ENCODE assay signal across 28 mouse cellular contexts in genomic region chr11:52339512-52339911, GRCm38 (mm10). TPM values are rescaled to one million over a fixed set of nuclear protein-coding genes. Genes with fewer than 3 reads are reported as not detected.
A peak's percentile ranks its signal among the peaks of the same experiment; 100 is the strongest.
DNase-seq lines count a peak whose midpoint lies in the region; ATAC-seq lines count a peak whose summit lies in the region.
"Had no signal": no experiment of that assay in that cellular context is flagged by ENCODE, and none has a peak within 500 bp of the region (broad histone marks: within the 10 kb centered on the region; RNA-seq: fewer than 3 reads in every experiment).

No protein-coding gene starts in this region.

- H3K36me3 ChIP-seq in midbrain, embryonic 11.5 days (ENCODE audit: control insufficient read depth, insufficient read depth, low read length): no peaks in the 10 kb centered on the region
- no peaks in the 10 kb centered on the region for H3K36me3 ChIP-seq in midbrain, embryonic 15.5 days (replicated peaks)
- H3K36me3 ChIP-seq in neural tube, embryonic 15.5 days: no peaks in the 10 kb centered on the region
- H3K36me3 ChIP-seq: heart, embryonic 12.5 days; midbrain, embryonic 13.5 days had no signal

- 96% methylated on average over 12 of the region's 12 CpGs for WGBS in midbrain, embryonic 11.5 days
- 93% methylated on average over 12 of the region's 12 CpGs for WGBS in midbrain, embryonic 15.5 days
- 90% methylated on average over 12 of the region's 12 CpGs for WGBS in neural tube, embryonic 15.5 days

- H3K4me3 ChIP-seq in midbrain, embryonic 11.5 days (ENCODE audit: low read depth, low read length): no peak overlapping the region
- no peak overlapping the region for H3K4me3 ChIP-seq in midbrain, embryonic 15.5 days
- H3K4me3 ChIP-seq in neural tube, embryonic 15.5 days (replicated peaks): no peak overlapping the region
- H3K4me3 ChIP-seq: erythroblast, embryonic 14.5 days; gastrocnemius, adult 2 months; heart, embryonic 12.5 days; megakaryocyte, embryonic 14.5 days; midbrain, embryonic 13.5 days had no signal

- peak; percentile 61 for DNase-seq in midbrain, embryonic 11.5 days (ENCODE audit: low spot score, missing footprints)
- DNase-seq in thymus, adult 18-20 months: peak; percentile 87 to 92
- peak; percentile 90 for DNase-seq in thymus, postnatal 25 days
- no peak for DNase-seq in embryo, embryonic 11 days
- no peak for DNase-seq in kidney, postnatal 10 days
- DNase-seq: adrenal gland, postnatal 25 days; cerebellum, adult 11-12 months; cerebellum, adult 9-11 months; gastrocnemius, adult 2 months; gastrocnemius, postnatal 36 days; heart, adult 18-20 months; kidney, adult 9 months; kidney, postnatal 14 days; liver; lung, adult 2 months; lung, postnatal 10 days; right cerebral cortex, postnatal 14 days had no signal

- no peaks in the 10 kb centered on the region for H3K27me3 ChIP-seq in midbrain, embryonic 11.5 days (ENCODE audit: control insufficient read depth, insufficient read depth, low read length)
- H3K27me3 ChIP-seq in midbrain, embryonic 15.5 days (replicated peaks): no peaks in the 10 kb centered on the region
- no peaks in the 10 kb centered on the region for H3K27me3 ChIP-seq in neural tube, embryonic 15.5 days (replicated peaks)
- H3K27me3 ChIP-seq: heart, embryonic 12.5 days; midbrain, embryonic 13.5 days; Patski had no signal

- H3K9ac ChIP-seq in midbrain, embryonic 11.5 days (ENCODE audit: low read length): no peak overlapping the region
- H3K9ac ChIP-seq in midbrain, embryonic 15.5 days: no peak overlapping the region
- no peak overlapping the region for H3K9ac ChIP-seq in neural tube, embryonic 15.5 days (replicated peaks)
- H3K9ac ChIP-seq: heart, embryonic 12.5 days; hindbrain, embryonic 14.5 days; liver, embryonic 14.5 days; midbrain, embryonic 13.5 days had no signal

- ATAC-seq in midbrain, embryonic 11.5 days (ENCODE audit: low FRiP score): no peak
- ATAC-seq in midbrain, embryonic 15.5 days (replicated peaks): no peak
- no peak for ATAC-seq in neural tube, embryonic 15.5 days (ENCODE audit: low FRiP score)
- ATAC-seq: forebrain, embryonic 16.5 days; intestine, postnatal 0 days; midbrain, embryonic 13.5 days; Patski had no signal

- no peak overlapping the region for H3K4me2 ChIP-seq in midbrain, embryonic 11.5 days
- no peak overlapping the region for H3K4me2 ChIP-seq in midbrain, embryonic 15.5 days
- H3K4me2 ChIP-seq in neural tube, embryonic 15.5 days: no peak overlapping the region
- H3K4me2 ChIP-seq: heart, embryonic 12.5 days; hindbrain, embryonic 14.5 days; midbrain, embryonic 13.5 days had no signal

- H3K4me1 ChIP-seq in midbrain, embryonic 11.5 days (ENCODE audit: control insufficient read depth, insufficient read depth, low read length): no peaks in the 10 kb centered on the region; the same call in 1 of the 2 replicates
- H3K4me1 ChIP-seq in midbrain, embryonic 15.5 days: no peaks in the 10 kb centered on the region
- 0 out of 2 replicates have a peak, but pooled peaks cover 8% of the 10 kb centered on the region for H3K4me1 ChIP-seq in neural tube, embryonic 15.5 days

- H3K27ac ChIP-seq in midbrain, embryonic 11.5 days (ENCODE audit: low read depth, low read length): no peak overlapping the region
- H3K27ac ChIP-seq in midbrain, embryonic 15.5 days: no peak overlapping the region
- no peak overlapping the region for H3K27ac ChIP-seq in neural tube, embryonic 15.5 days (replicated peaks)
- H3K27ac ChIP-seq: gastrocnemius, adult 2 months; hindbrain, embryonic 14.5 days; liver, embryonic 14.5 days; midbrain, embryonic 13.5 days had no signal

- no peaks in the 10 kb centered on the region for H3K9me3 ChIP-seq in midbrain, embryonic 11.5 days (ENCODE audit: control insufficient read depth, low read length)
- H3K9me3 ChIP-seq in midbrain, embryonic 15.5 days: no peaks in the 10 kb centered on the region
- no peaks in the 10 kb centered on the region for H3K9me3 ChIP-seq in neural tube, embryonic 15.5 days (replicated peaks)
- H3K9me3 ChIP-seq: heart, embryonic 12.5 days; midbrain, embryonic 13.5 days had no signal

RNA-seq across cellular contexts. Expression of gene Vdac1, which starts 21.1 kb away (rescaled TPM):
- polyA plus RNA-seq in midbrain, embryonic 11.5 days (2014; fragmentation: Nextera tagmentation; extraction: Ambion mirVana): 209 and 210 TPM in 2 replicates
- 334 and 335 TPM in 2 replicates for polyA plus RNA-seq in midbrain, embryonic 15.5 days (2015; fragmentation: Nextera tagmentation; extraction: Ambion mirVana)
- 362 and 402 TPM in 2 replicates for polyA plus RNA-seq in neural tube, embryonic 15.5 days (2015; fragmentation: Nextera tagmentation; extraction: Ambion mirVana)

RNA-seq across cellular contexts. Expression of gene Tcf7, which starts 56.7 kb away (rescaled TPM):
- 8.0 and 10.7 TPM in 2 replicates for polyA plus RNA-seq in midbrain, embryonic 11.5 days (2014; fragmentation: Nextera tagmentation; extraction: Ambion mirVana)
- 5.1 and 5.5 TPM in 2 replicates for polyA plus RNA-seq in midbrain, embryonic 15.5 days (2015; fragmentation: Nextera tagmentation; extraction: Ambion mirVana)
- 5.0 and 50.9 TPM in 2 replicates for polyA plus RNA-seq in neural tube, embryonic 15.5 days (2015; fragmentation: Nextera tagmentation; extraction: Ambion mirVana)

RNA-seq across cellular contexts. Expression of gene 9530068E07Rik, which starts 56.7 kb away (rescaled TPM):
- polyA plus RNA-seq in midbrain, embryonic 11.5 days (2014; fragmentation: Nextera tagmentation; extraction: Ambion mirVana): 178 and 193 TPM in 2 replicates
- polyA plus RNA-seq in midbrain, embryonic 15.5 days (2015; fragmentation: Nextera tagmentation; extraction: Ambion mirVana): 129 TPM in 2 replicates
- 122 and 133 TPM in 2 replicates for polyA plus RNA-seq in neural tube, embryonic 15.5 days (2015; fragmentation: Nextera tagmentation; extraction: Ambion mirVana)

Comparison
In these comparisons a context has a peak if more than half of its experiments do, and no peak if none do; other contexts are left out.
1. DNase-seq: peak in midbrain, embryonic 11.5 days (single experiment), thymus, adult 18-20 months (2 of 2) and thymus, postnatal 25 days (single experiment); none in embryo, embryonic 11 days (single experiment) and kidney, postnatal 10 days (single experiment).